Mouse (Mus musculus) kidney, postnatal 10 days (tissue): ENCODE measurements at regions not wholly inside any gene's neighbourhood (a gene's known extent, or its start where the extent isn't known, plus 50 kb on each side); places are given as distances from the start of the nearest gene placed in this dataset.
A peak's percentile ranks its signal among the peaks of the same experiment; 100 is the strongest.

Experiments
- DNase-seq: peaks from one replicate; pipeline ENCODE4 v3.0.0; 2021; ENCODE audit warnings: mixed read lengths

DNA sequence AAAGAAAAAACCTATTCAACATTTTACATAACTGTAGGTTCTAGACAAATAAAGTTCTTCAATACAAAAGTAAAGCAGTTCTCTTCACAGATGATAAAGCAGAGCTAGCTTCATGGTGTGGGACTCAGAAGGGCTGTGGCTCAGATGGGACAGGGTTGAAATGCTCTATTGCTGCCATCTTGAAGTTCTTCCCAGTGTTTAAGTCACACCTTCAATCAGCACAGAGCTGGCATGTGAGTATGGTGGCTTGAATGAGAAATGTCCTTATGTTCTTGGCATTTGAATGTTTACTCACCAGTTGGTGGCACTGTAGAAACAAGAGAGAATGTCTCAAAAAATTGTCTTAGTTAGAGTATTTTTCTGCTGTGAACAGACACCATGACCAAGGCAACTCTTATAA, 330.9 kb upstream of the 1700056E22Rik start:
- DNase-seq: no peak

DNA sequence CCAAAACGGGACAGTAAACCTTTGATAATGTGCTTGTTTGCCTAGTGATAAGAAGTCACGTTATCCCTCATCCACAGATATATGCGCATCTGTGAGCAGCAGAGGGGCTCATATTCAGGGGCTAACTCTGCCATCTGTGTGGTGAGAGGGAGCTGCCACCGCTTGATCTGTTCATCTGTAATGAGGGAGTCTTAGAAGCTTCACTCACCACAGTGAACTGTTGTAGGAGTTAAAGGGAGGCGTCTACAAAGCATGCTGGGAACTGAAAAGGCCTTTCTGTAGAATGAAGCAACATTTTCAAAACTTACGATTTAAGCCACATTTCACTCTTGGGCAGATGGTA, 324.1 kb upstream of the 1700056E22Rik start:
- no peak for DNase-seq

GRCm38 (mm10) chr1:184357474-184358225, 323.5 kb upstream of the 1700056E22Rik start:
- peak; percentile 13 for DNase-seq

DNA sequence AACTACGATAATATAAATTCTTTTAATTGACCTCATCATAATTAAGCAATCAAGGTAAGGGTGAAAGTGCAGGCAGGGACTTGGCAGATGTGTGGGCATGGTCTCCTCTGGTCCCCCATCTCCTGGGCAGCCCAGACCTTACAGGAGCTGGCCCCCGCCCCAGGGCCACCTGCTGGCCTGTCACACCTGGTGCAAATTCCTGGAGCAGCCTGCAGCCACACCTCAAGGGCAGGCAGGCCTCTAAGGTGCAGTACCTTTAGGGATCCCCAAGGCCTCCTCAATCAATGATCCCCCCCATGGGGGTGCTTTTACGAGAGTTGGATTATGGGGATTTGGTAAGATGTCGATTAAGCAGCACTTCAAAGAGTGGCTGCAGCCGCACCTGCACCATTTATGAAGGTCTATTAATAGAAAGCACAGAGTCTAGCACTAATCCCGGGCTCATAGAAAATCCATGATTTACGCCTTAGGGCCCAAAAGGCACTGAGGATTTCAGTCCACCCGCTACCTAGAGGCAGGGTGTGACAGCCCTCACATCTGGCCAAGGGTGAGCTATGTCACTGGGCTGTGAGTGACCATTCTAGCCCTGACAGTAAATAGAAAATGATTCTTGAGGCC, 319.8 kb upstream of the 1700056E22Rik start:
- DNase-seq: no peak

- DNase-seq: no peak
Measured at GRCm38 (mm10) chr1:184351760-184352159, 317.7 kb upstream of the 1700056E22Rik start.

- no peak for DNase-seq
Measured at GRCm38 (mm10) chr1:184344829-184345228, 310.7 kb upstream of the 1700056E22Rik start.

GRCm38 (mm10) chr1:184335952-184336351, 301.9 kb upstream of the 1700056E22Rik start:
- no peak for DNase-seq

DNA sequence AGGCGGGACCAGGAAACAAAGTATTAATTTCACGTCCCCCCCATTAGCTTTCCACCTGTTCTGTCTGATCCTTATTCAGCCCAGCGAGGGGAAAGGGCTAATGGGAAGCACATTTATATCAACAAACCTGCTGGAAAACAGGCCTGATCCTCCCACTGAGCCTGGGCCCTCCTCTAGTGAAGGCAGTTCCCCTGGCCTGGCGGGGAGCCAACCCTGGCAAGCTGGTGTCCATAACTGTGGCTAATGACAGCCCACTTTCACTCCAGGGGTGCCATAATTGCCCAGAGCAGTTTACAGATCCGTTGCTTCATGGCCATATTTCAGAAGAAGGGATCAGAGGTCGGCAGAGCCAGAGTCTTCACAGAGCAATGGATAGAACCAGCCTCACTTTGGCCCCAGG, 301.2 kb upstream of the 1700056E22Rik start:
- peak; percentile 38 for DNase-seq

DNA sequence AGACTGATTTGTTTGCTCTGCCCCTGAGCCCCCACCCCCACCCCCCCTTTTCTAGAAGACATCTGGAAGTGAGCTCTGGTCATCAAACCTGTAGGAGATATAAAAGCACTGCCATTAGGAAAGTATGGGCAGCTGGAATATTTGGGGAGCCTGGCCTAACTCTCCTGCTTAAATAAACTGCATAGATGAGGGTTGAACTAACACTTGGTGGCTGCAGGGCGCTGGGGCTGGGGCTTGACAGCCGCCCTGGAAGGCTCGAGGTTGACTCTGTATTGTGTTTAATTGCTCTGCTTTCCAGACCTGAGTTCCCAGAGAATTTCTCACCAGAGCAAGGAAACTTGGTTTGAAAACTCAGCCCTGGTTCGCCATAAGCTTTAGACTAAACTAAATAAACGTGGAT, 300.7 kb upstream of the 1700056E22Rik start:
- DNase-seq: no peak

DNA sequence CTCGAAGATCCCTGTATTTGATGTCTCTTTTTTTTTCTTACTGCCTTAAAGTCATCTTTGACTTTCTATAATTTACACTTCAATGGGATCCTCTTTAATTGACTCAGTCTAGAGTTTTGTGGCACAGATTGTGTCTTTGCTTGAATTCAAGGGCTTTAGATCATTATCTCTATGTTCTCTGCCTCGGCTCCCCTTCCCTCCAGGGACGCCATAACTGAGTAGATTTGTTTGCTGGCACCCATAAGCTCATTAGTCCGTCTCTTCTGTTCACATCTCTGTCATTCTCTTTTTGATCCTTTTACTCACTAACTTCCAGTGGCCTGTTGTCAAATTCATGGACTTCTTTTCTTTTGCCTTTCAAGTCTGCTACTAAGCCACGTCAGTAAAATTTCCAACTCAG, 299.0 kb upstream of the 1700056E22Rik start:
- no peak for DNase-seq

DNA sequence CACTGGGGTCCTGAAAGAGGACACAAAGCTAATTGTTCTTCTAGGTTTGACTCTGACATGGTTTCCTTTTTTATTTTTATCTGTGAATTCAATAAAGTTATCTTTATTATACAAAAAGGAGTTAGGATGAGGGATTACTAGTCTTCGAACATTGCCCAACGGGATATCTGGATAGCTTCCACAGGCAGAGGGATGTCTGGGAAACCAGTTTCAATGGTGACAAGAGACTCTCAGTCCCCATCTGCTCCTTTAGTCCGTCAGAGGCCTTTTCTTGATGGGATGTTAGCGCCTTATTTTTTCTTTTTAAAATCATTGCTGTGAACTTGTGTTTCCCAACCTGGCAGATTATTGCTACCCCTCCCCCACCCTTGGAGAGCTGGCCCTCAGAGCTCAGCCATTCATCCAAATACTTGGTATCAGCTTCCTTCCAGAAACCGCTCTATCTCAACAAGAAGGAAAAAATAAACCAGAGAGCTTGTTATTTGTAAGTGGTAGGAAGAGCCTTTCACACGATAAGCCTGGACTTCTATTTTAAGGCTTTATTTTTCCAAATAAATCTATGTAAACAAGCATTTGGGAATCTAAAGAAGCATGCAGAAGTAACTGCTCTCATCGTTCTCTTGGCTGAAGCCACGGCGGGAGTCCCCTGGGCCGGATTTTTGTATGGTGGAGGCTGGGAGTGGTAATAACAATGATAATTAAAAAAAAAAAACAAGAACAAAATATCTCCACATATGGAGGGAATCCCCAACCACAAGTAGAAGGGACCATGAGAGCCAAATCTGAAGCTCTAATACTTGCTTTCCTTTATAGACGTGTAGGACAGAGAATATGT, 296.6 kb upstream of the 1700056E22Rik start:
- DNase-seq: no peak

DNA sequence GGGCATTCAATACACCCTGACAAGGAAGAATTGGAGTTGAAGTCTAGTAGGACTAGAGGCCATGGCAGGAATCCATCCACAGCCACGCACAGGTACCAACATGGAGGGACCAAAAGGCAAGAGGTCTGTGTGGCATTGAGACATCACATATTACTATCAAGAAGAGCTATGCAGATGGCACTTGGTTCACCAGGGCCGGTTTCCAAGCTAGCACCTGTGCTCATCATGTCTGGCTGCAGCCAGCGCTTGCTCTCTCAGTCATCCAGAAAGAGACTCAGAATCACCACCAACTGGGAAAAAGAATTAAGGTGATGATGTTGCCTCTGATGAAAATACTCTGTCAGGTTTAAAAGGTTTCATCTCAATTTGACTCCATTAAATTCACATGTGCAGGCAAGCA, 292.1 kb upstream of the 1700056E22Rik start:
- no peak for DNase-seq

GRCm38 (mm10) chr1:184324234-184324633, 290.1 kb upstream of the 1700056E22Rik start:
- no peak for DNase-seq

DNA sequence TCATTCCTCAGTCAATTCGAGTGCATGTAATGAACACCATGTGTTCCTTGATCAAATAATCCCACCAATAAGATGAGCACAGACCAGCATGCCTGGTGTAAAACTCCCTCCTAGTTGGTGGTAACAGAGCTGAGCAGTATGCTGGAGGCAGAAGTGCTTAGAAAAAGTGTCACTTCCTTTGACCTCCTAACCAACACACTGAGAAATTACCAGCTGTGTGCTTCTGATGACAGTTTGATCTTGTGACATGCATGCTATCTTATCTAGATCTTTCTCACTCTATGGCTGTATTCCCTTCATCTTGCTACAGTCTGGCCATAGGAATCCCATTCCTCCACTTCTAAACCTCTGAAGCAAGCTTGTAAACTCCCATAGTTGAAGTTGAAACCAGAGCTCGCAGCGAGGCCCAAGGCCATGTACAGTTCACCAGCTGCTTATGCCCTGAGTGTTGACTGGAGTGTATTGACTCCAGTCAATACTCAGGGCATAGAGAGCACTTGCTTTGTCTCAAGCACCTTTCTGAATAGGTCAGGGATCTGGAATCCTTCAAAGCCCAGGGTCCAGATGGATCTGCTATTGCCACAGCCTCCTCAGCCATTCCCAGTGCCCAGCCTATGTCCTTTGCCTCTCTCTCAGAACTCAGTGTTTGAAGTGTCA, 286.5 kb upstream of the 1700056E22Rik start:
- DNase-seq: no peak

DNA sequence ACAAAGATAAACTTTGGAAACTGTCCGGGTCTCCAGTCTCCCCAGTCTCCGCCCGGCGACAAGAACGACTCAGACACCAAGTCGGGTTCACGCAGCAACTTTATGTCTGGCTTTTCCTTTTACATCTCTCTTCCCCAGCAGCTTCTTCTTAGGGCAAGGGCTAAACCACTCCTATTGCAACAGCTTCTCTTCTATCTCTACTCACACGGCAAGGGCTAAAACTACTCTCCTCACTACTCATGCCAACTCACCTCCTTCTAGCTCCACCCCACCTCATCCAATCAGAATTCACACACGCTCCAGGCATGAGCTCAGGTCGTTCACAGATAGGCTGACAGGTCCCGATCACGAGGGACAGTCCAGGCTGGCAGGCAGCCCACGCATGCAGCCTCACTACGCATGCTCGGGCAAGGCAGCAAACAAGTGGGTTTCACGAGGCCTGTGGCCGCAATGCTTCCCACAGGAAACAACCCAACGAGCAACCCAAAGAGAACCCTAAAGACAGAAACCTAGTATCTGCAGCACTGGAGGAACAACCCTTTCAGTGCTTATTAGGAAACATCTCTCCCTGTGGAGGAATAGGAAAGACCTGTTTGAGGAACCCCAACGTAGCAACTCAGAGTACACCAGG, 276.2 kb upstream of the 1700056E22Rik start:
- no peak for DNase-seq

GRCm38 (mm10) chr1:184304813-184305212, 270.7 kb upstream of the 1700056E22Rik start:
- DNase-seq: no peak

DNA sequence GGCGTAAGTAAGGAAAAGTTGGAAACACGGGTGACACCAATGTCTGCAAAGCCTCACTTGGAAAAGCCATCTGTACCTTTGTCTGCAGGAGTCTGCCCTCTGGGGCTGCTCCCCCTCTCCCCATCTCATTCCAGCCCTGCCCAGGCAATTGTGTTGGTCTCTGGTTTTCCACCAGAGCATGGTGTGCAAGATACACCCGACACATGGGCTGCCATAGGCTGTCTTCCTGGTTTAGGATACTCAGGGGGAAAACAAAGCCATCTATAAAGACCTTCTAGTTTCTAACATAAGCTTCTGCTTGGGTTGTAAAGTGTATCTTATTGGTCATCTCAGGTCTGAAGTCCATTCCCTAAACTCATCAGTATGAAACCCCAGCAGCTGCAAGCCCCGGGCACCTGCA, 270.1 kb upstream of the 1700056E22Rik start:
- no peak for DNase-seq

DNA sequence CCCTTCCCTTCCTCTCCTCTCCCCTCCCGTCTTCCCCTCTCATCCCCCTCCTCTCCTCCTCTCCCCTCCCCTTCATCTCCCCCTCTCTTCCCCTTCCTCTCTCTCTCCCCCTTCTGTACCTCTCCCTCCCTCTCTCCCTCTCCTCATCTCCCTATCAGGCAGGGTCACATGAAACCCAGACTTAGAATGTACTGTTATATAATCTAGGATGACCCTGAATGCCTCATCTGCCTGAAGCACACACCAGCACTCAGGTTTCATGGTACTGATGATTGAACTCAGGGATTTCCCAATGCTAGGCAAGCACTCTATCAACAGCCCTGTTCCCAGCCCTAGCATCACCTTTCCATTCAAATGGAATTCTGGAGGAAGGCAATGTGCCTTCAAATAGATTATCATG, 264.6 kb upstream of the 1700056E22Rik start:
- DNase-seq: no peak

DNA sequence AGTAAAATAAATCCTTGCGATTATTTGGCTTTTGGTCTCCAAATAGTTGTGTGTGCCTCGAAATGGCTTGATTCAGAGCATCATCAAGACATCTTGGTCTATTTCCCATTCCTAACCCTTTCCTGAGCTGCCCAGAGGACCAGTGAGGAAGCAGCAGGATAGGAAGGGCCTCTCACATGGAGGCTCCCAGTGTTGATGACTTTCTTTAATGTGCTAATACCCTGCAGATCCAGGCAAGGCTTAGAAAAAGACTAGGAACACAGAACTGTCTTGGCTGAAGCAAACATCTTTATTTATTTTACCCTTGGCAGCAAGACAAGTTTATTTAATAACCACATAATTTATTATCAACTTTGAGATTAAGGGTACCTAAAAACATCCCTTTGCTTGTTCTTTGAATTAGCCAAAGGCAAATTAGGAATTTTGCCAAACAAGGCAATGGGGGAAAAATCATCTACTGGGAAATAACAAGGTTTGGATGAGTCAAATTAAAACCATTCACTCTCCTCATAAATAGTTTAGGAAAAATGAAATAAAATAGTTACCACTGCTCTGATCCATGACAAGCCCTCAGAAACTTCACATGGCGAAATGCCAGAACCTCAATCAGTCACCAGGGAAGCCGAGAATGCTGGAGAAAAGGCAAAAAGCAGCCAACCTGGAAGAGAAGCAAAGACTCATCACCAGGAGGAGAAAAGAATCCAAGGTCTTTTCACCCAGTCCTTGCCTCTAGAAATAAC, 263.1 kb upstream of the 1700056E22Rik start:
- no peak for DNase-seq

DNA sequence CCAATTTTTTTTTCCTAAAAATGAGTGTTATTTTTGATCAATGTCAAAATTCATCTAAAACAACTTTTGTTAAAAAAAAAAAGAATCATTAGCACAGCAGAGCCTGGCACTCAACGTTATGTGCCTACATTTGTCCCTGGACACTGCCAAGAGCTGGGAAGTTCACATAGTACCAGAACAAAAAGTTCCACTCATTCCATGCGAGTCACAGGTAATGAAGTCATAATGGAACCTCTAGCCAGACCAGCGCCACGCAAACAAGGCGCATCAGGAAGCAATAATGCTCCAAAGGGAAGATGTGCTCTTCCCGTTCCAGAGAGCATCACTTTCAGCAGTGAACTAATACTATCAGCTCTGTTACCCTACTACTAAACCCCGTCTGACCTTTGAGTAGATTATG, 257.0 kb upstream of the 1700056E22Rik start:
- DNase-seq: no peak

DNA sequence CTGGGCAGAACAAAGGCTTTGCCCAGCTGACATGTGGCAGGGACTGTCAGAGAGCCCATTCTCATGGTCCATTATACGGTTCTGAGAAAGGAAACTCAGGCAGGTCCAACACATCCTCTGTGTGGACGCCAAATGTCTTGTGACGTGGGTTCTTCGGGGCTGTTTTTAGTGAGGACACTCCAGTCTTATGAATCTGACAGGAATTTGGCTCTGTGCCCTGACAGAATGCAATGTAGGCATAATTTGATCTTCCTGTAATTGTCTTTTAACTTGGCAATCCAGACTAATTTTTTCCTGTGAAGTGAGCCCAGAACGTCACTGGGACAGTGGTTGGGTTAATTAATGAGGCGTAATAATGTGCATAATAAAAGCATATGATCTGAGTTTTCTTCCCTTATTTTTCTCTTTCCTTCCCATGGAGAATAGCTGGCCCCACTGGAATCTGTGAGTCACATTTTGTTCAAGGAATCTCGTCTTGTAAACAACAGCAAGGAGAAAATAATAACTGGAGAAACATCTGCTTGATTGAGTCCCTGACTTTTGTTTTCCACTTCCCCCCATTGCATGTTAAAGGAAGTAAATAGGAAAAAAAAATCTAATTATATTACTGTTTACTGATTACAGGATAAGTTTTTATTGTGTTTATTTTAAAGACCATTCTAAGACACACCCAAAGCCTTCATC, 255.8 kb upstream of the 1700056E22Rik start:
- peak; percentile 84 for DNase-seq

- peak; percentile 37 for DNase-seq
Measured at GRCm38 (mm10) chr1:184281768-184282167, 247.7 kb upstream of the 1700056E22Rik start.
